Mouse (Mus musculus): ENCODE results near the gene Emc4. TPM values are rescaled to one million over a fixed set of nuclear protein-coding genes. Genes with fewer than 3 reads are reported as not detected.

Emc4 gene
- 99.2 and 107 TPM in 2 replicates for polyA plus RNA-seq (2014; fragmentation: Nextera tagmentation; extraction: Ambion mirVana)

GRCm38 (mm10) chr2:112367726-112368673 lies at the start of gene Emc4:
TSS of gene Emc4 (minus strand) at chr2:112368027.
- ATAC-seq (ENCODE audit: insufficient number of reproducible peaks, insufficient read depth, low FRiP score, low read depth) = peak; percentile 72; the same call in 1 of the 2 replicates
- 2% methylated on average over 46 of the region's 46 CpGs for WGBS
- no peaks in the 10 kb centered on the region for H3K9me3 ChIP-seq (ENCODE audit: control insufficient read depth, low read length)
- H3K9ac ChIP-seq (ENCODE audit: low read length) = peak within 1 kb of the TSS; percentile 91
- H3K27ac ChIP-seq (replicated peaks in 1 of 2; ENCODE audit: control insufficient read depth in 1 of 2, insufficient read depth in 1 of 2, low read depth in 2 of 2, low read length in 2 of 2) = peak within 1 kb of the TSS; percentile 82 to 94
- no peaks in the 10 kb centered on the region for H3K27me3 ChIP-seq (ENCODE audit: control insufficient read depth, insufficient read depth, low read length)
- peaks cover 0 to 8% of the 10 kb centered on the region in 2 experiments; a peak in 2 of 4 replicates for H3K4me1 ChIP-seq (ENCODE audit: control insufficient read depth in 2 of 2, insufficient read depth in 2 of 2, low read length in 2 of 2)
- H3K4me2 ChIP-seq (ENCODE audit: low read length) = peak within 1 kb of the TSS; percentile 87
- peaks cover 25% of the 10 kb centered on the region for H3K36me3 ChIP-seq (ENCODE audit: control insufficient read depth, insufficient read depth, low read length)
- peak within 1 kb of the TSS; percentile 78 to 89 for H3K4me3 ChIP-seq (ENCODE audit: control insufficient read depth in 1 of 2, insufficient read depth in 1 of 2, low read depth in 1 of 2, low read length in 2 of 2)

DNA sequence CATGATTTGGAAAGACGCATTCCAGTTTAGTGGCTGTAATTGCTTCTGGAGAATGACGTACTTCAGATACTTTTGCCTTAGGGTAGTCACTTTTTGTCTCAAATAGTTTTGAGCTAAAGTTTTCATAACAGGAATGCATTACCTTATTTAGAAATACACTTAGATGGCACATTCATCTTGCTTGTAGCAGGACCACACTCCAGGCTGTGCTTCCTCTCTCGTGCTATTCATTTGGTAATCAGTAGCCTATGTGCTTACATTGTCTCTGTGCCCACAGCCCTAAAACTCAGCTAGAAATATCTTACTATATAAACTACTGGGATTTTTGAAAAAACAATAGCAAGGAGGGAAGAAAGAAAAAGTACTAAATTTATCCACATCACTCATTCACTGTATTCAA lies 39.2 kb upstream of the Emc4 start:
- no peak for ATAC-seq (ENCODE audit: insufficient number of reproducible peaks, insufficient read depth, low FRiP score, low read depth)
- no peak overlapping the region for H3K4me2 ChIP-seq (ENCODE audit: low read length)
- no peaks in the 10 kb centered on the region for H3K4me1 ChIP-seq (ENCODE audit: control insufficient read depth in 2 of 2, insufficient read depth in 2 of 2, low read length in 2 of 2)
- 82% methylated on average over 3 of the region's 3 CpGs for WGBS
- H3K9me3 ChIP-seq (ENCODE audit: control insufficient read depth, low read length) = no peaks in the 10 kb centered on the region
- no peak overlapping the region for H3K4me3 ChIP-seq (ENCODE audit: control insufficient read depth in 1 of 2, insufficient read depth in 1 of 2, low read depth in 1 of 2, low read length in 2 of 2)
- no peaks in the 10 kb centered on the region for H3K27me3 ChIP-seq (ENCODE audit: control insufficient read depth, insufficient read depth, low read length)
- H3K27ac ChIP-seq (replicated peaks in 1 of 2; ENCODE audit: control insufficient read depth in 1 of 2, insufficient read depth in 1 of 2, low read depth in 2 of 2, low read length in 2 of 2) = no peak overlapping the region
- H3K9ac ChIP-seq (ENCODE audit: low read length) = no peak overlapping the region
- H3K36me3 ChIP-seq (ENCODE audit: control insufficient read depth, insufficient read depth, low read length) = peaks cover 56% of the 10 kb centered on the region

DNA sequence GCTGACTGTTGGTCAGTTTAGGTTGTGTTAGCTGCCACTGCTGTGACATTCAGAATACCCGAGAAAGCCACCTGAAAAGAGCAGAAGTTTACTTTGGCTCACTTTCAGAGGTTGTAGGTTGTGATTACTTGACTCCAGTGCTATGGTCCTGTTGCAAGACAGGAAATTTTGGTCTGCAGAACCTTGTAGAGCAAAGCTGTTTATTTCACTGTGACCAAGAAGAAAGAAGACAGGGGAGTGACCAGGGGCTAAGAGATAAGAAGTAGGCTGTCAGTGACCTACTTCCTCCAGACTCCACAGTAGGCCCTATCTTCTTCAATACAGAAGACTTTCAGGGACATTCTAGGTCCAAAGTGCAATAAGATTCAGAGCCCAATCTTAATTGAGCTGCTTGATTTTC lies 28.8 kb upstream of the Emc4 start:
- H3K4me1 ChIP-seq (ENCODE audit: control insufficient read depth in 2 of 2, insufficient read depth in 2 of 2, low read length in 2 of 2) = peaks cover 0 to 12% of the 10 kb centered on the region in 2 experiments; a peak in 2 of 4 replicates
- H3K27me3 ChIP-seq (ENCODE audit: control insufficient read depth, insufficient read depth, low read length) = no peaks in the 10 kb centered on the region
- H3K36me3 ChIP-seq (ENCODE audit: control insufficient read depth, insufficient read depth, low read length) = no peaks in the 10 kb centered on the region
- no peaks in the 10 kb centered on the region for H3K9me3 ChIP-seq (ENCODE audit: control insufficient read depth, low read length)
- 34% methylated on average over 1 of the region's 1 CpGs for WGBS
- no peak overlapping the region for H3K4me3 ChIP-seq (ENCODE audit: control insufficient read depth in 1 of 2, insufficient read depth in 1 of 2, low read depth in 1 of 2, low read length in 2 of 2)
- ATAC-seq (ENCODE audit: insufficient number of reproducible peaks, insufficient read depth, low FRiP score, low read depth) = no peak
- H3K4me2 ChIP-seq (ENCODE audit: low read length) = no peak overlapping the region
- H3K9ac ChIP-seq (ENCODE audit: low read length) = no peak overlapping the region
- no peak overlapping the region for H3K27ac ChIP-seq (replicated peaks in 1 of 2; ENCODE audit: control insufficient read depth in 1 of 2, insufficient read depth in 1 of 2, low read depth in 2 of 2, low read length in 2 of 2)

DNA sequence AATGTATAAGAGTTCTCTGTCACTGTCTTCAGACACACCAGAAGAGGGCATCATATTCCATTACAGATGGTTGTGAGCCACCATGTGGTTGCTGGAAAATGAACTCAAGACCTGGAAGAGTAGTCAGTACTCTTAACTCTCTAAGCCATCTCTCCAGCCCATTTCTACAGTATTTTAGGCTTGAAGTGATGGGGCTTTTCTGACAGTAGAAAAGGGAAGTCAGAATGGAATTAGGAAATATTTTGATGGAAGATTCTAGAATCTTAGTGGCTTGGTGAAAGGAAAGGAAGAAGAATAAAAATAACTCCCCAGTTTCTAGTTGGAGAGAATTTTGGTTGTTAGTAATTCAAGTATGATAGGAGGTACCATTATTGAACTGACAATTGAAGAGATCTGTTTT lies 26.1 kb upstream of the Emc4 start:
- no peak overlapping the region for H3K27ac ChIP-seq (replicated peaks in 1 of 2; ENCODE audit: control insufficient read depth in 1 of 2, insufficient read depth in 1 of 2, low read depth in 2 of 2, low read length in 2 of 2)
- H3K4me1 ChIP-seq (ENCODE audit: control insufficient read depth in 2 of 2, insufficient read depth in 2 of 2, low read length in 2 of 2) = peaks cover 0 to 24% of the 10 kb centered on the region in 2 experiments; a peak in 2 of 4 replicates
- no peak for ATAC-seq (ENCODE audit: insufficient number of reproducible peaks, insufficient read depth, low FRiP score, low read depth)
- no peak overlapping the region for H3K4me2 ChIP-seq (ENCODE audit: low read length)
- no peaks in the 10 kb centered on the region for H3K27me3 ChIP-seq (ENCODE audit: control insufficient read depth, insufficient read depth, low read length)
- no peak overlapping the region for H3K4me3 ChIP-seq (ENCODE audit: control insufficient read depth in 1 of 2, insufficient read depth in 1 of 2, low read depth in 1 of 2, low read length in 2 of 2)
- H3K36me3 ChIP-seq (ENCODE audit: control insufficient read depth, insufficient read depth, low read length) = no peaks in the 10 kb centered on the region
- no peaks in the 10 kb centered on the region for H3K9me3 ChIP-seq (ENCODE audit: control insufficient read depth, low read length)
- H3K9ac ChIP-seq (ENCODE audit: low read length) = no peak overlapping the region

DNA sequence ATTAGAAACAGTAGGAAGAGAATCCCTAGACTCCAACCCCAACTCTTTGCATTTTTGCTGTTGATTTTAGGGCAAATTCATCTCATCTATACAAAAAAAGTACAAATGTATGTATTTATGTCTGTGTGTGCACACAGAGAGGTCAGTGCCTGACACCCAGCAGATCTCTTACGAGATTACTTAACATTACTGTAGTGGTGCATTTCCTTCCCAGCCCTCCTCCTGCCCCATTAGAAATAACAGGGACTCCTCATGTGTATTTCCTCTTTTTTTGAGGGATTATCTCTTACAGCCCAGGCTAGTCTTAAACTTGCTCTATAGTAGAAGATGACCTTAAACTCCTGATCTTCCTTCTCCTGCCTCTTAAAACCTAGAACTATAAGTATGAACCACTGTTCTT lies 24.9 kb upstream of the Emc4 start:
- H3K9ac ChIP-seq (ENCODE audit: low read length) = no peak overlapping the region
- H3K27ac ChIP-seq (replicated peaks in 1 of 2; ENCODE audit: control insufficient read depth in 1 of 2, insufficient read depth in 1 of 2, low read depth in 2 of 2, low read length in 2 of 2) = no peak overlapping the region
- H3K4me1 ChIP-seq (ENCODE audit: control insufficient read depth in 2 of 2, insufficient read depth in 2 of 2, low read length in 2 of 2) = peaks cover 0 to 18% of the 10 kb centered on the region in 2 experiments; a peak in 2 of 4 replicates
- H3K36me3 ChIP-seq (ENCODE audit: control insufficient read depth, insufficient read depth, low read length) = no peaks in the 10 kb centered on the region
- no peaks in the 10 kb centered on the region for H3K9me3 ChIP-seq (ENCODE audit: control insufficient read depth, low read length)
- no peak overlapping the region for H3K4me3 ChIP-seq (ENCODE audit: control insufficient read depth in 1 of 2, insufficient read depth in 1 of 2, low read depth in 1 of 2, low read length in 2 of 2)
- no peak overlapping the region for H3K4me2 ChIP-seq (ENCODE audit: low read length)
- no peaks in the 10 kb centered on the region for H3K27me3 ChIP-seq (ENCODE audit: control insufficient read depth, insufficient read depth, low read length)
- ATAC-seq (ENCODE audit: insufficient number of reproducible peaks, insufficient read depth, low FRiP score, low read depth) = no peak
- WGBS = 81% methylated on average over 1 of the region's 1 CpGs

- Histone ChIP-seq H3K27ac (replicated peaks in 1 of 2; ENCODE audit: control insufficient read depth in 1 of 2, insufficient read depth in 1 of 2, low read depth in 2 of 2, low read length in 2 of 2) (no peak overlapping the region), H3K4me1 (ENCODE audit: control insufficient read depth in 2 of 2, insufficient read depth in 2 of 2, low read length in 2 of 2) (peaks cover 0 to 14% of the 10 kb centered on the region in 2 experiments; a peak in 2 of 4 replicates), H3K27me3 (ENCODE audit: control insufficient read depth, insufficient read depth, low read length) (no peaks in the 10 kb centered on the region), H3K36me3 (ENCODE audit: control insufficient read depth, insufficient read depth, low read length) (no peaks in the 10 kb centered on the region), H3K4me2 (ENCODE audit: low read length) (no peak overlapping the region), H3K4me3 (ENCODE audit: control insufficient read depth in 1 of 2, insufficient read depth in 1 of 2, low read depth in 1 of 2, low read length in 2 of 2) (no peak overlapping the region), H3K9ac (ENCODE audit: low read length) (no peak overlapping the region), H3K9me3 (ENCODE audit: control insufficient read depth, low read length) (no peaks in the 10 kb centered on the region)
- 84% methylated on average over 4 of the region's 4 CpGs for WGBS
- ATAC-seq (ENCODE audit: insufficient number of reproducible peaks, insufficient read depth, low FRiP score, low read depth) = no peak
These were observed 23.6 kb upstream of the Emc4 start for GRCm38 (mm10) chr2:112391346-112392000.

- Histone ChIP-seq H3K36me3 (ENCODE audit: control insufficient read depth, insufficient read depth, low read length) (no peaks in the 10 kb centered on the region), H3K4me1 (ENCODE audit: control insufficient read depth in 2 of 2, insufficient read depth in 2 of 2, low read length in 2 of 2) (peaks cover 0 to 12% of the 10 kb centered on the region in 2 experiments; a peak in 2 of 4 replicates), H3K4me3 (ENCODE audit: control insufficient read depth in 1 of 2, insufficient read depth in 1 of 2, low read depth in 1 of 2, low read length in 2 of 2) (no peak overlapping the region), H3K27me3 (ENCODE audit: control insufficient read depth, insufficient read depth, low read length) (no peaks in the 10 kb centered on the region), H3K9me3 (ENCODE audit: control insufficient read depth, low read length) (no peaks in the 10 kb centered on the region), H3K4me2 (ENCODE audit: low read length) (no peak overlapping the region), H3K27ac (replicated peaks in 1 of 2; ENCODE audit: control insufficient read depth in 1 of 2, insufficient read depth in 1 of 2, low read depth in 2 of 2, low read length in 2 of 2) (no peak overlapping the region), H3K9ac (ENCODE audit: low read length) (no peak overlapping the region)
- WGBS = 92% methylated on average over 5 of the region's 5 CpGs
- no peak for ATAC-seq (ENCODE audit: insufficient number of reproducible peaks, insufficient read depth, low FRiP score, low read depth)
These were observed 23.0 kb upstream of the Emc4 start for GRCm38 (mm10) chr2:112390843-112391242.
